Mouse (Mus musculus) G1E (cell line): ENCODE measurements around the gene Scn3b. TPM values are rescaled to one million over a fixed set of nuclear protein-coding genes. Genes with fewer than 3 reads are reported as not detected.

Source experiments
- ATAC-seq: 2 replicates; pipeline ENCODE4 v1.8.0; 2016; ENCODE audit warnings: mild to moderate bottlenecking; ENCODE audit not compliant: insufficient number of reproducible peaks, poor library complexity, low FRiP score, severe bottlenecking; ENCODE audit errors: extremely low read depth
- DNase-seq: peaks from one replicate; pipeline ENCODE4 v3.0.0; 2012; ENCODE audit warnings: low spot score
- H3K27me3 ChIP-seq: 2 replicates; pipeline ENCODE4 v1.6.1; 2012; ENCODE audit warnings: mild to moderate bottlenecking, low read length, inconsistent platforms; ENCODE audit not compliant: insufficient read depth
- H3K36me3 ChIP-seq: replicated peaks from 2 replicates; pipeline ENCODE3; 2012; ENCODE audit warnings: mild to moderate bottlenecking, inconsistent platforms
- H3K4me1 ChIP-seq: 2 replicates; pipeline ENCODE4 v1.6.1; 2012; ENCODE audit warnings: low read depth, low read length, inconsistent platforms, mixed read lengths; ENCODE audit not compliant: insufficient read depth
- H3K4me3 ChIP-seq: 2 replicates; pipeline ENCODE4 v1.5.1; 2012; ENCODE audit warnings: low read depth, mild to moderate bottlenecking, inconsistent platforms, low read length, moderate library complexity, mixed read lengths
- H3K9me3 ChIP-seq: replicated peaks from 2 replicates; pipeline ENCODE4 v1.6.1; 2012; ENCODE audit warnings: inconsistent platforms
- CTCF ChIP-seq: IDR thresholded peaks from 2 replicates; pipeline ENCODE4 v1.5.1; 2012; ENCODE audit warnings: low read depth, low read length, inconsistent platforms, mixed read lengths
- GATA1 ChIP-seq: IDR thresholded peaks from 2 replicates; pipeline ENCODE4 v1.6.1; 2012; ENCODE audit warnings: borderline replicate concordance, low read length, inconsistent platforms, mixed read lengths
- GATA2 ChIP-seq: IDR thresholded peaks from 2 replicates; pipeline ENCODE4 v1.6.1; 2012; ENCODE audit warnings: low read depth, low read length, inconsistent platforms, borderline replicate concordance
- POLR2AphosphoS5 ChIP-seq: IDR thresholded peaks from 2 replicates; pipeline ENCODE4 v1.6.1; 2012; ENCODE audit warnings: low read depth, low read length, inconsistent platforms; ENCODE audit not compliant: insufficient replicate concordance
- TAL1 ChIP-seq: conservative IDR thresholded peaks from 2 replicates; pipeline ENCODE4 v1.6.1; 2012; ENCODE audit warnings: low read depth, low read length, inconsistent platforms, mixed read lengths
- polyA plus RNA-seq: library from polyadenylated mRNA; stranded (reverse); fragments of >175 nt; gene quantifications from 2 replicates; pipeline ENCODE4 v1.2.3, GENCODE M21; 2012
- total RNA-seq, 2 experiments: library from RNA; stranded (forward) in 1 of 2; stranded (reverse) in 1 of 2; fragments of 200-1000 nt in 1 of 2; fragments of >200 nt in 1 of 2; fragmentation: Nextera tagmentation in 1 of 2; gene quantifications; 2 replicates each; pipeline ENCODE4 v1.2.3; 2014 to 2017

The Scn3b gene
- total and polyA plus RNA-seq, 3 experiments, result 0.05 TPM; not detected in 2

GRCm38 (mm10) chr9:40294210-40294609, 25.2 kb downstream of the Scn3b start:
- Histone ChIP-seq H3K4me1 (no peaks in the 10 kb centered on the region), H3K4me3 (no peak overlapping the region), H3K9me3 (peaks cover 16% of the 10 kb centered on the region), H3K27me3 (no peaks in the 10 kb centered on the region), H3K36me3 (no peaks in the 10 kb centered on the region)
- DNase-seq (no peak), ATAC-seq (no peak)
- TF ChIP-seq CTCF, result no peak
- no peak for TF ChIP-seq GATA1
- TF ChIP-seq TAL1, result no peak
- TF ChIP-seq POLR2AphosphoS5, result no peak
- no peak for TF ChIP-seq GATA2

GRCm38 (mm10) chr9:40294866-40295265, 25.8 kb downstream of the Scn3b start:
- H3K9me3 ChIP-seq, result peaks cover 19% of the 10 kb centered on the region
- no peak for DNase-seq
- TF ChIP-seq CTCF, result no peak
- TF ChIP-seq POLR2AphosphoS5, result no peak
- TF ChIP-seq GATA2, result no peak
- no peak for TF ChIP-seq TAL1
- TF ChIP-seq GATA1, result no peak
- no peaks in the 10 kb centered on the region for H3K27me3 ChIP-seq
- H3K4me3 ChIP-seq, result no peak overlapping the region
- H3K4me1 ChIP-seq, result no peaks in the 10 kb centered on the region
- no peaks in the 10 kb centered on the region for H3K36me3 ChIP-seq
- ATAC-seq, result no peak

- ATAC-seq, result no peak
These were observed 27.2 kb downstream of the Scn3b start for GRCm38 (mm10) chr9:40296251-40296650.

GRCm38 (mm10) chr9:40297969-40298368, 29.0 kb downstream of the Scn3b start:
- DNase-seq (no peak), ATAC-seq (no peak)
- H3K36me3 ChIP-seq, result no peaks in the 10 kb centered on the region
- peaks cover 39% of the 10 kb centered on the region for H3K9me3 ChIP-seq
- no peak overlapping the region for H3K4me3 ChIP-seq
- H3K27me3 ChIP-seq, result no peaks in the 10 kb centered on the region
- H3K4me1 ChIP-seq, result no peaks in the 10 kb centered on the region
- TF ChIP-seq TAL1 (no peak), POLR2AphosphoS5 (no peak), CTCF (no peak), GATA1 (no peak), GATA2 (no peak)

More at GRCm38 (mm10) chr9:40296251-40296650, 27.2 kb downstream of the Scn3b start:
- DNase-seq, result no peak
- Histone ChIP-seq H3K4me3 (no peak overlapping the region), H3K27me3 (no peaks in the 10 kb centered on the region), H3K9me3 (peaks cover 27% of the 10 kb centered on the region), H3K36me3 (no peaks in the 10 kb centered on the region), H3K4me1 (no peaks in the 10 kb centered on the region)
- TF ChIP-seq GATA1 (no peak), CTCF (no peak), TAL1 (no peak), GATA2 (no peak), POLR2AphosphoS5 (no peak)

GRCm38 (mm10) chr9:40299323-40299722, 30.3 kb downstream of the Scn3b start:
- H3K36me3 ChIP-seq, result no peaks in the 10 kb centered on the region
- no peak overlapping the region for H3K4me3 ChIP-seq
- H3K27me3 ChIP-seq, result no peaks in the 10 kb centered on the region
- H3K9me3 ChIP-seq, result peaks cover 40% of the 10 kb centered on the region
- H3K4me1 ChIP-seq, result no peaks in the 10 kb centered on the region
- DNase-seq (no peak), ATAC-seq (no peak)
- TF ChIP-seq POLR2AphosphoS5 (no peak), CTCF (no peak), GATA2 (no peak), GATA1 (no peak), TAL1 (no peak)

GRCm38 (mm10) chr9:40300018-40300989, 31.3 kb downstream of the Scn3b start:
- Histone ChIP-seq H3K27me3 (no peaks in the 10 kb centered on the region), H3K36me3 (no peaks in the 10 kb centered on the region), H3K4me3 (no peak overlapping the region), H3K4me1 (no peaks in the 10 kb centered on the region), H3K9me3 (peaks cover 43% of the 10 kb centered on the region)
- ATAC-seq (no peak), DNase-seq (no peak)
- no peak for TF ChIP-seq GATA1
- TF ChIP-seq TAL1, result no peak
- no peak for TF ChIP-seq POLR2AphosphoS5
- TF ChIP-seq GATA2, result no peak
- no peak for TF ChIP-seq CTCF
